Mouse (Mus musculus) A20 (cell line): ENCODE measurements around the gene Ap3m1.

Experiments used
- DNase-seq: peaks from one replicate; pipeline ENCODE4 v3.0.0-alpha.2; 2011; ENCODE audit warnings: low read depth, low spot score

Ap3m1 gene

GRCm38 (mm10) chr14:21073981-21074380, 21.7 kb upstream of the Ap3m1 start:
- no peak for DNase-seq

- DNase-seq = peak; percentile 42
Observed at GRCm38 (mm10) chr14:21069594-21069993, 17.3 kb upstream of the Ap3m1 start.

DNA sequence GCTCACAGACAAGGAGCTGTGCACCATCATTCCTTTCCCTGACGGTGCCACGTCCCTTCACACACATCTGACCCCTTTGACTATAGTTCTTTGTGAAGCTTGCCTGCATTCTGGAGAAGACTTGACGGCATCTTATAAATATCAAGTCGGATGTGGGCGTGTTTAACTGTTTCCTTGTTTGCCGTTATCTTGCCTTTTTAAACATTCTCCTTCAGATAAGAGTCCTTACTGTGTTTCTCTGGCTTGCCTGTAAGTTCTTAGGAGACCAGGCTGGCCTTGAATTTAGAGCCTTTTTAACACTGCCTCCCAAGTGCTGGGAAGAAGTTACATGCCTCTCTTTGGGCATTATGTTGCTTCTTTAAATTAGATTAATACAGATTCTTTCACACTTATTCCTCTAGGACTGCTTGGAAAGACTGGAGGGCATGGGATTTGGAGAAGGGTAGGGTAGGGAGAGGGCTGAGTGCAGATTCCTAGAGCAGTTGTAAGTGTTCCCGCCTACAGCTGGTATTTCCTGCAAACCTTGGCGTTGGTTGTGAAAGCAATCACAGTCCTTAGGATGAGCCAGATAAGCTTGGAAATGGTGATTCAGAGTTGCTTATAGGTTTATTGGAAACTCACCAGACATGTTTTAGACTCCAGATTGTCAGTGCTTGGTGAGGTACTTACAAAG, 13.3 kb upstream of the Ap3m1 start:
- DNase-seq = no peak

GRCm38 (mm10) chr14:21064321-21064720, 12.0 kb upstream of the Ap3m1 start:
- DNase-seq = no peak

DNA sequence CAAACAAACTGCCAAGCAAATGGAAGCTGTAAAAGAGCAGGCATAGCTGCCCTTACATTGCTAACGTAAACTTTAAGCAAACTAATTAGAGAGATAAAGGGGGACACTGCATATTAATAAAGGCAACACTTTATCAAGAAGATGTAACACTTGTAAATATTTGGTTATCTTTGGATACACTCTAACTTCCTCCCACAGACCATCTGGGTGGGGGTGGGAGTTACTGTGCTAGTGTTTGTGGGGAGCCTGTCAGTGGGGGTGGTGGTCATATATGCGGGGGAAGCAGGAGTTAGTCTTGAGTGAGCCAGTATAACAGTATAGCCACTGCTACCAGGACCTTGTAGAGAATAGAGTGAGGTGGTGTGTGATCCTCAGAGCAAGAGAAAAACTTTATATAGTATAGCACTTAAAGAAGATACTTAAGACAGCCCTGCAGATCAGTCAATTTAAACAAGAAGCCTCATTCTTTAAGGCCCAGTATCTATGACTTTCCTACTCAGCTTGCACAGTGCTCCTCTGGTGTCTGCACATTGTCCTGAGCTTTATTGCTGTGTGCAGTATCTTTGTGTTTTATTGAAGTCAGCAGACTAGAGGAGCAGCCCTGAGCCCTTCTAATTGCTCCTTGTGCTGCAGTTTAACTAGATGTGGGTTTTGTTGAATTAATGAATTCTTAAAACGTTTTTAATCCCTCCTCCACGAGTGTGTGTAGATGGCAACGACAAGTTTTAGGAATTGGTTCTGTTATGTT, 10.6 kb upstream of the Ap3m1 start:
- DNase-seq = no peak

- DNase-seq = no peak
Observed at GRCm38 (mm10) chr14:21058972-21059371, 6.7 kb upstream of the Ap3m1 start.

GRCm38 (mm10) chr14:21053586-21053985, 1.3 kb upstream of the Ap3m1 start:
- peak; percentile 12 for DNase-seq

DNA sequence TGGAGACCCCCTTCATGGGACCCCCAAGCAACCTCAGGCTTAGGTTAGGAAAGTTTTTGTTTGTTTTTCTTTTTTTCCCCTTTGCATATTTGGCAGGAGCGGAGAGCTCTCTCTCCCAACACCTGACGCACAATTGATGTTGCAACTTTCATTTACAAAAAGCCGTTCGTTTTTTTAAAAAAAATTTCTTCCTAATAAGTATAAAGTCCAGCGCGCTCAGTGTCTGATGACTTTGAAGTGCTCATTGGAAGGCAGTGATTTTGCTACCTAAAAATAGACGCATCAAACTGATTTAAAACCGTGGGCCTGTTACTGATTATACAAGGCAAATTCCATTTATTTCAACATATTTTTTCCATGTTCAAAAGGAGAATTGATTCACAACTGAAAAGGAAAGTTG, 843 bp upstream of the Ap3m1 start:
- no peak for DNase-seq

- no peak for DNase-seq
Observed at GRCm38 (mm10) chr14:21052781-21053130, 448 bp upstream of the Ap3m1 start.

- no peak for DNase-seq
Observed at GRCm38 (mm10) chr14:21051380-21052111, 762 bp downstream of the Ap3m1 start.

- DNase-seq = peak; percentile 69
Observed at GRCm38 (mm10) chr14:21050734-21051133, 1.6 kb downstream of the Ap3m1 start.

- DNase-seq = peak; percentile 62
Observed at GRCm38 (mm10) chr14:21048879-21049278, 3.4 kb downstream of the Ap3m1 start.

DNA sequence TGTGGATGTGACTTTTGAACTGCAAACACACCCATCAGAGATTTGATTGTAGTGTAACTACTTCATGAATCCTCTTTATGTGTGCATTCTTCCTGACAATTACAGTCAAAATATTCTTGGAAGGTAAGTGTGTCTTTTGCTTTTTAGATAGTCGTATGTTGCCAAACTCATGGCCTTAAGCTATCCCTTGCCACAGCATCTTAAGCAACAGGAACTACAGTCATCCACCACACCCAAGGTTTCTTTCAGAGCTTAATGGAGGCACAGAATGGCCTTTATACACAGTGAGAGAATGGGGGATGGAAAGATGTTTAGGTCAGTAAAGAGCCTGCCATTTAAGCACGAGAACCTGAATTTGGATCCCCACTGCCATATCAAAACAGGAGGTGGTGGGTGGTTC, 4.5 kb downstream of the Ap3m1 start:
- DNase-seq = no peak

- DNase-seq = no peak
Observed at GRCm38 (mm10) chr14:21039623-21040022, 12.7 kb downstream of the Ap3m1 start.

- DNase-seq = no peak
Observed at GRCm38 (mm10) chr14:21039077-21039476, 13.2 kb downstream of the Ap3m1 start.

GRCm38 (mm10) chr14:21034791-21035190, 17.5 kb downstream of the Ap3m1 start:
- no peak for DNase-seq

- no peak for DNase-seq
Observed at GRCm38 (mm10) chr14:21034271-21034670, 18.0 kb downstream of the Ap3m1 start.

DNA sequence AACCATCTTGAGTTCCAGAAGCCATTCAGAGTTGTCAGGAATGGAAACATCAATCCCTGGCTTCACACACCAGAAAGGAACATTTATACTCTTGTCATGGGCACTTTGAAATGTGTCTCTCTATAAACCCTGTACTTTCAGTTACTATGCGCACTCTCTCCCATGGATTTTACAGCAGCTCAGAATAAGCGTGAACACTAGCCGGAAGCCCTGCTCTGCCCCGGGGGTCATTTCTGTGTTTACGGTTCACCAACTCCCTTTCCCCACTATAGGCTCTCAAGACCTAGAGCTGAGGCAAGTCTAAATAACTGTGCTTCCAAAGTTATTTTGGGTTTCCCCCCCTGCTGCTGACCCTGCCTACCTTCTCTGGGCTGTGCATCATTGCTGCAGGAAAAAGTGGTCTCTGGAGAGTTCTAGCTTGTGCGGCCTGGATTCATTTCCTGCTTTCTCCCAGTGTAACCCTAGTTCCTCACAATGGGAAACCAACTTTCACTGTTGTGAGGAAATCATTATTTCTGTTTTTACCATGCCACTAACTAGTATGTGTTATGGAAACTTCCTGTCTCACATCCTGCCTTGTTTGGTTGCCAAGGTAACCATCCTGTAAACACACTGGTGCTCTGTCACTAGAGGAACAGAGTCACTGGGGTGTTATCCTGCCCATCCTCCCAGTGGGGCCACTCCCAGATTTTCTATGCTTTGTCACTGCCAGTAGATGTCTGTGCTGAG, 20.4 kb downstream of the Ap3m1 start:
- DNase-seq = no peak

- DNase-seq = no peak
Observed at GRCm38 (mm10) chr14:21029025-21029659, 23.2 kb downstream of the Ap3m1 start.

- DNase-seq = no peak
Observed at GRCm38 (mm10) chr14:21027542-21027941, 24.8 kb downstream of the Ap3m1 start.

DNA sequence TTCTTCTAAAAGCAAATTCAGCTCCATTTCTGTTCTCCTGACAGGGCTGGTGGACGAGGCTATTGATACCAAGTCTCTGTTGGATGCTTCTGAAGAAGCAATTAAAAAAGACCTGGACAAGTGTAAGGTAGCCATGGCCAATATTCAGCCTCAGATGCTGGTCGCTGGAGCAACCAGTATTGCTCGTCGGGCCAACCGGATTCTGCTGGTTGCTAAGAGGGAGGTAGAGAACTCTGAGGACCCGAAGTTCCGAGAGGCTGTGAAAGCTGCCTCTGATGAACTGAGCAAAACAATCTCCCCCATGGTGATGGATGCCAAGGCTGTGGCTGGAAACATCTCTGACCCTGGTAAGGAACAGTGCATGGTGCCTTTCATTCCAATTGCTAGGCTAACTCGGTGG, 31.9 kb downstream of the Ap3m1 start:
- DNase-seq = no peak

DNA sequence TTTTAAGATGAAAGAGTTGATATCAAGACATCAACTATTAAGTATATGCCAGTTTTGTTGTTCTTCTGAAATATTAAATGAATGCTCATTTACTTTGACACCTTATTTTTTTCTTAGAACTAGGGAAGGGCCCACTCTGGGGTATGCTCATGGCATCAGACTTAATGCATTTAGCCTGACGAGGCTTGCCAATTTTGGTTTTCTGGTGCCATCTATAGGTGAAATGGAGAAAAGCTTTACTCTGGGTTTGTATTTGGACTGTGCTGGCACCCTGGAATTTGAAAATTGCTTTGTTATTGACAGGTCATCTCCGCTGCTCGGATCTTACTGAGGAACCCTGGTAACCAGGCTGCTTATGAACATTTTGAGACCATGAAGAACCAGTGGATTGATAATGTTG, 33.3 kb downstream of the Ap3m1 start:
- DNase-seq = peak; percentile 61
